Mouse (Mus musculus): Measurements from ENCODE around the gene Gramd4. TPM values are rescaled to one million over a fixed set of nuclear protein-coding genes. Genes with fewer than 3 reads are reported as not detected.

Gene Gramd4
- polyA plus RNA-seq, 1 experiment from 2014 or later: 8.9 TPM

DNA sequence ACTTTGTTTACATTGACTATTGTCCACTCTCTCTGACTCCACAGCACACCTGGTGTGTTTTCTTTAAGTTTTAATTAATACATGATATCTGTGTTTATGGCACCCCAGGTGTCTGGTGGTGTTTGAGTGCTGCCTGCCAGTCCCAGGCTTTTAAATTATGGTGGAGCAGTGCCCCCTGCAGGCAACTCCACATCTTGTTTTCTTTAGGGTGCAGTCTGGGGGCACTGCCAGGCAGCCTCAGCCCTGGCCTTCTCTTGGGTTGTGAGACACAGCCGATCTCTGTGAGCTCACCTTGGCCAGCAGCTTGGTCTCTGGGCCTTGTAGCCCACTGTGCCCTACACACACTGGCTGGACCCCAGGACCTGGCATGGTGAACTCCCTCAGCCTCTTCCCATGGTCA is 66.9 kb downstream of the Gramd4 start:
- no peak; the same call in 1 of the 2 replicates for ATAC-seq (ENCODE audit: low FRiP score)
- WGBS: 62% methylated on average over 1 of the region's 1 CpGs
- Histone ChIP-seq H3K9ac (ENCODE audit: low read length) (no peak overlapping the region), H3K4me2 (no peak overlapping the region), H3K36me3 (ENCODE audit: control insufficient read depth, insufficient read depth, low read length) (peaks cover 10% of the 10 kb centered on the region), H3K9me3 (ENCODE audit: control insufficient read depth, low read length) (no peaks in the 10 kb centered on the region), H3K4me3 (ENCODE audit: low read depth, low read length) (no peak overlapping the region), H3K4me1 (ENCODE audit: control insufficient read depth, insufficient read depth, low read length) (no peaks in the 10 kb centered on the region), H3K27me3 (ENCODE audit: control insufficient read depth, insufficient read depth, low read length) (no peaks in the 10 kb centered on the region), H3K27ac (ENCODE audit: low read depth, low read length) (no peak overlapping the region)
- peak; percentile 93 for DNase-seq (ENCODE audit: low spot score, missing footprints)

DNA sequence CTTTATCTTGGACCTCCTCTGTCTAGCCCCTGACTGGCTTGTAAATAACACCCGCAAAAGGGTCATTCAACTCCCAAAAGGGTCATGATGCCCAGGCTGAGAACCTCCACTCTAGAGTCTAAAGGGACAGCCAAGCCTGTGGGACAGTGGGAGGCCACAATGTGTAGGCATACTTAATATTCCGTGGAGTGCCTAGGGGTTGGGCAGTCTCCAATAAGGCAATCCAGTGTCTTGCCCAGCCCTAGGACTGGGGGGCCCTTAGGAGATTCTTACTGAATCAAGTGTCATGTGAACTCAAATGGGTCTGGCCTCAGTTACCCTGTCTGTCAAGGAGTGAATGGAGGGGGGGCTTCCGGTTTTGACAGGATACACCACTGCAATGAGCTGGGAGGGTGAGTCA is 71.5 kb downstream of the Gramd4 start:
- DNase-seq (ENCODE audit: low spot score, missing footprints): no peak
- no peak for ATAC-seq (ENCODE audit: low FRiP score)
- 92% methylated on average over 3 of the region's 3 CpGs for WGBS

DNA sequence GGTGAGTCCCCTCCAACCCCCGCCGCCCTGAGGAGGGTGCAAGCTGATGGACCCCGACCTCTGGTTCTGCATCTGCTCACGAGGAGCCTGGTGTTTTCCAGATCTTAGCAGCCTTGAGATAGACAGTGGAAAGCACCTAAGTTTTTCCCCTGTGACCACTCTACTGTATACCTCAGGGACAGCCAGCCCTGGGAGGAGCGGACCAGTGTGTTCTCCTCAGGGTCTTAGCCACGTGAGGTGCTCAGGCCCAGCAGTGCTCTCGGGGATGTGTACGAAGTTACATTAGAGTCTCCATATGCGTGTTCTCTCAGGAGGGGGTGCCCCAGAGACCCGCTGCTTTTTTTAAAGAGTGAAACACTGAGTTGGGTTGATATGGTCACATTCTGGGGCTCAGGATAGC is 73.2 kb downstream of the Gramd4 start:
- Histone ChIP-seq H3K4me1 (ENCODE audit: control insufficient read depth, insufficient read depth, low read length) (no peaks in the 10 kb centered on the region), H3K9ac (ENCODE audit: low read length) (no peak overlapping the region), H3K27me3 (ENCODE audit: control insufficient read depth, insufficient read depth, low read length) (no peaks in the 10 kb centered on the region), H3K36me3 (ENCODE audit: control insufficient read depth, insufficient read depth, low read length) (peaks cover 15% of the 10 kb centered on the region), H3K4me2 (no peak overlapping the region), H3K4me3 (ENCODE audit: low read depth, low read length) (no peak overlapping the region), H3K9me3 (ENCODE audit: control insufficient read depth, low read length) (no peaks in the 10 kb centered on the region), H3K27ac (ENCODE audit: low read depth, low read length) (no peak overlapping the region)
- no peak for ATAC-seq (ENCODE audit: low FRiP score)
- DNase-seq (ENCODE audit: low spot score, missing footprints): no peak
- WGBS: 93% methylated on average over 10 of the region's 10 CpGs

More for the DNA sequence above, 71.5 kb downstream of the Gramd4 start:
- Histone ChIP-seq H3K9me3 (ENCODE audit: control insufficient read depth, low read length) (no peaks in the 10 kb centered on the region), H3K4me2 (no peak overlapping the region), H3K27ac (ENCODE audit: low read depth, low read length) (no peak overlapping the region), H3K36me3 (ENCODE audit: control insufficient read depth, insufficient read depth, low read length) (peaks cover 15% of the 10 kb centered on the region), H3K27me3 (ENCODE audit: control insufficient read depth, insufficient read depth, low read length) (no peaks in the 10 kb centered on the region), H3K4me3 (ENCODE audit: low read depth, low read length) (no peak overlapping the region), H3K9ac (ENCODE audit: low read length) (no peak overlapping the region), H3K4me1 (ENCODE audit: control insufficient read depth, insufficient read depth, low read length) (no peaks in the 10 kb centered on the region)

DNA sequence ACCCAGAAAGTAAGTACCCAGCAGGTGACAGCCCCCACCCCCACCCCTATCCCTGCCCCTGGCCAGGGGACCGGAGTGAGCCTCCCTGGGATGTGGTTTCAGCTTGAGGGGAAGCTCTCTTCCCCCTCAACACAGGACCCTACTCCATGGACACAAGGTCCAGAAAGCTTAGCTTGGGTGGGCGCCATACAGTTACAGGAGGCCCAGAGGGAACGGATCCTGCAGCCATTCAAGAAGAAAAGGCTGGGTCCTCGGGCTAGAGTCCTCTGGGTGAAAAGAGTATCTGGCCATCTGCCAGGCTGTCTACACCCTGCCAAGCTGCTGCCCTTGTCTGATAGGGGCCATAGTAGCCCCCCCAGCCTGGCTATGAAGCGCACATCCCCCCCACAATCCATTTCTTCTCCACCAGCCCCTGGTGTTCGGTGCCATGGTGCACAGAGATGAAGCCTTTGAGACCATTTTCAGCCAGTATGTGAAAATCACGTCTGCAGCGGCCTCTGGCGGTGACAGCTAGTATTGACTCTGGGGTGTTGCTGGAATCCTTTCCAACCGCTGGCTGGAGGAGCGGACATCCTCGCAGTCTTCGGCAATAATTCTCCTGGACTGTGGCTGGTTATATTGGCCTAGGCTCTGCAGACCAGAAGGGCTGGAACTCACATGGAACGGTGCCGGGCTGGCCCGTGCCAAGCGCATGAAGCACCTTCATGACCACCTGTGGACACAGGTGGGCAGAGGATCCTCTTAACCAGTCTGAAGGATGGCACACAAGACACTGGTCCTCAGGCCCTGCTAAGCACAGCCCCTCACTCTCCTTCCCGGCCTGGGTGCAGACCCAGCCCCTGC is 77.7 kb downstream of the Gramd4 start:
- WGBS: 47% methylated on average over 18 of the region's 18 CpGs
- DNase-seq (ENCODE audit: low spot score, missing footprints) (peak; percentile 99), ATAC-seq (ENCODE audit: low FRiP score) (peak; percentile 56)
- Histone ChIP-seq H3K9me3 (ENCODE audit: control insufficient read depth, low read length) (no peaks in the 10 kb centered on the region), H3K27ac (ENCODE audit: low read depth, low read length) (no peak overlapping the region), H3K27me3 (ENCODE audit: control insufficient read depth, insufficient read depth, low read length) (no peaks in the 10 kb centered on the region), H3K9ac (ENCODE audit: low read length) (no peak overlapping the region), H3K4me2 (no peak overlapping the region), H3K4me3 (ENCODE audit: low read depth, low read length) (no peak overlapping the region), H3K4me1 (ENCODE audit: control insufficient read depth, insufficient read depth, low read length) (no peaks in the 10 kb centered on the region; the same call in 1 of the 2 replicates), H3K36me3 (ENCODE audit: control insufficient read depth, insufficient read depth, low read length) (peaks cover 6% of the 10 kb centered on the region)

DNA sequence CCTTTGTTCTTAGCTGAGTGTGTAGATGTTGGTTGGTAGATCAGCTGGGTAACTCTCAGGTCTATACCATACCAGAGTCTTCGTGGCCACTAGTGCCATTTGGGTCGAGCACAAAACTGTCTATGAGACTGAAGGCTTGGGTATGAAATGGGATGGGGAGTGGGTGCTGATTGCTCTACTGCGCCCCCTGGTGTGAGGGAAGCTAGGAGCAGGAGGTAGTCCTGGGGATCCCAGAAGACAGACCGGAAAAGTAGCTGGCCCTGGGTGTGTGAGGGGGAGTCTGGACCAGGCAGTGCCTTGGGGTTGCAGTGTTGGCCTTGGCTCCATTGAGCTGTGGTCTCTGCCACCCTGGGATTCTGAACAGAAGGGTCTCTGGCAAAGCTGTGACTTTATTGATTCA is 80.1 kb downstream of the Gramd4 start:
- Histone ChIP-seq H3K4me3 (ENCODE audit: low read depth, low read length) (no peak overlapping the region), H3K9me3 (ENCODE audit: control insufficient read depth, low read length) (no peaks in the 10 kb centered on the region), H3K36me3 (ENCODE audit: control insufficient read depth, insufficient read depth, low read length) (peaks cover 5% of the 10 kb centered on the region), H3K9ac (ENCODE audit: low read length) (no peak overlapping the region), H3K27ac (ENCODE audit: low read depth, low read length) (no peak overlapping the region), H3K27me3 (ENCODE audit: control insufficient read depth, insufficient read depth, low read length) (no peaks in the 10 kb centered on the region), H3K4me2 (no peak overlapping the region), H3K4me1 (ENCODE audit: control insufficient read depth, insufficient read depth, low read length) (no peaks in the 10 kb centered on the region; the same call in 1 of the 2 replicates)
- WGBS: 75% methylated on average over 4 of the region's 4 CpGs
- no peak for ATAC-seq (ENCODE audit: low FRiP score)
- peak; percentile 90 for DNase-seq (ENCODE audit: low spot score, missing footprints)

DNA sequence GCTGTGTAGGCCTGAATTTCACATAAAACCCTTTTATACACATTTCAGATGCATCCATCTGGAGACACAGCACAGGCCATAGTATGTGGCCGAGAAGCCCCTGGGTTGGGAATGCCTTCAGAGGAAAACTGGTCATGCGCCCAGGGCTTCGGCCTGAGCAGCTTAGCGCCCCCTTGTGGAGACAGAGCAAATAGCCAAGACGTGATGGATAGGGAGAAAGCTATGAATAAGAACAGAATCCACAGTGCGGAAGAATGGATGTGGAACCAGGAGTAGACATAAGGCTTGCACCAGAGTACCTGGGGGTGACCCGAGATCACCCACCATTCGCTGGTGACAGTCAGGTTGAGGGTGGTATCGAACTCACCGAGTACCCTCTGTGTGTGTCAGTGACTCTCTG is 82.8 kb downstream of the Gramd4 start:
- Histone ChIP-seq H3K27ac (ENCODE audit: low read depth, low read length) (no peak overlapping the region; the same call in 1 of the 2 replicates), H3K9me3 (ENCODE audit: control insufficient read depth, low read length) (no peaks in the 10 kb centered on the region), H3K36me3 (ENCODE audit: control insufficient read depth, insufficient read depth, low read length) (0 out of 2 replicates have a peak, but pooled peaks cover 3% of the 10 kb centered on the region), H3K27me3 (ENCODE audit: control insufficient read depth, insufficient read depth, low read length) (no peaks in the 10 kb centered on the region), H3K4me3 (ENCODE audit: low read depth, low read length) (no peak overlapping the region), H3K9ac (ENCODE audit: low read length) (0 out of 2 replicates have a peak overlapping the region, but pooled peaks have one; percentile 4), H3K4me2 (no peak overlapping the region), H3K4me1 (ENCODE audit: control insufficient read depth, insufficient read depth, low read length) (no peaks in the 10 kb centered on the region; the same call in 1 of the 2 replicates)
- DNase-seq (ENCODE audit: low spot score, missing footprints): peak; percentile 94
- ATAC-seq (ENCODE audit: low FRiP score): peak; percentile 51; the same call in 1 of the 2 replicates
- WGBS: 35% methylated on average over 10 of the region's 10 CpGs

DNA sequence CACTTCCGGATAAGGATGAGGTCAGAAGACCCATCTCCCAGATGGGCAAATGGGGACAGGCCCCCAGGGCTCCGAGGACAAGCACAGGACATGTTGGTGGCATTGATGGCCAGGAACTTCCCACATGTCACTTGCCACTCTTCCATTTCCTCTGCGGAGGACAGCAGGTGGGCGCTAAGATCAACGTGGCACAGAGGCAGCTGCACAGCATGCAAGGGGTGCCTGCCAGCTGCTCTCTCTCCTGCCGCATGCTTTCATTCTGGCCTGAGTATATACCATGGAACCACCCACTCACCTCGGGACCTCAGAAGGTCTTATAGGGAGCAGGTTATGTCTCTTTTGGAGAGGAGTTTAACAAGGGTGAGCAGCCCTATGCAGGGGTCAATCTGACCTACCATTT is 87.1 kb downstream of the Gramd4 start:
- H3K27me3 ChIP-seq (ENCODE audit: control insufficient read depth, insufficient read depth, low read length): no peaks in the 10 kb centered on the region
- no peaks in the 10 kb centered on the region for H3K9me3 ChIP-seq (ENCODE audit: control insufficient read depth, low read length)
- WGBS: 84% methylated on average over 7 of the region's 7 CpGs
- no peak overlapping the region for H3K9ac ChIP-seq (ENCODE audit: low read length)
- H3K36me3 ChIP-seq (ENCODE audit: control insufficient read depth, insufficient read depth, low read length): 0 out of 2 replicates have a peak, but pooled peaks cover 3% of the 10 kb centered on the region
- H3K4me2 ChIP-seq: no peak overlapping the region
- H3K4me3 ChIP-seq (ENCODE audit: low read depth, low read length): no peak overlapping the region
- no peak overlapping the region for H3K27ac ChIP-seq (ENCODE audit: low read depth, low read length)
- peak; percentile 14 for DNase-seq (ENCODE audit: low spot score, missing footprints)
- no peaks in the 10 kb centered on the region; the same call in 1 of the 2 replicates for H3K4me1 ChIP-seq (ENCODE audit: control insufficient read depth, insufficient read depth, low read length)
- no peak for ATAC-seq (ENCODE audit: low FRiP score)

DNA sequence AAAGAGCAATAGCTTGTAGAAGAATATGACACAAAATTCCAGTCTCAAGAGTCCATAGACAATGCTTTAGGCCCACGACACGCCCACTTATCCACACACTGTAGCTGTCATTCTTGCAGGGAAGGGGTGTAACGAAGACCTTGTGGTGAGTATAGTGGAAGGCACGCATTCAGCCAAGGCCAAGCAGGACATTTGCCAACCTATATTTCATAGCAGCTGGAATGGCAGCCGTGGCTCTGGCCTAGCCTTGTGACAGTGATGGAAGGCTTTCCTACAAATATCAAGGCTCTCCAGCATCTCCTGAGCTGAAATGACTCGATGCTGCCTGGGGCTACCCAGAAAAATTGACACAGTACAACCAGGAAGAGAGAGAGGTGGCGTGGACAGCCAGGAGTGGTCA is 87.6 kb downstream of the Gramd4 start:
- ATAC-seq (ENCODE audit: low FRiP score) (no peak), DNase-seq (ENCODE audit: low spot score, missing footprints) (no peak)
- H3K36me3 ChIP-seq (ENCODE audit: control insufficient read depth, insufficient read depth, low read length): 0 out of 2 replicates have a peak, but pooled peaks cover 3% of the 10 kb centered on the region
- no peaks in the 10 kb centered on the region; the same call in 1 of the 2 replicates for H3K4me1 ChIP-seq (ENCODE audit: control insufficient read depth, insufficient read depth, low read length)
- H3K9ac ChIP-seq (ENCODE audit: low read length): no peak overlapping the region
- no peak overlapping the region for H3K4me3 ChIP-seq (ENCODE audit: low read depth, low read length)
- H3K9me3 ChIP-seq (ENCODE audit: control insufficient read depth, low read length): no peaks in the 10 kb centered on the region
- H3K27ac ChIP-seq (ENCODE audit: low read depth, low read length): no peak overlapping the region
- H3K4me2 ChIP-seq: no peak overlapping the region
- 92% methylated on average over 7 of the region's 7 CpGs for WGBS
- no peaks in the 10 kb centered on the region for H3K27me3 ChIP-seq (ENCODE audit: control insufficient read depth, insufficient read depth, low read length)

DNA sequence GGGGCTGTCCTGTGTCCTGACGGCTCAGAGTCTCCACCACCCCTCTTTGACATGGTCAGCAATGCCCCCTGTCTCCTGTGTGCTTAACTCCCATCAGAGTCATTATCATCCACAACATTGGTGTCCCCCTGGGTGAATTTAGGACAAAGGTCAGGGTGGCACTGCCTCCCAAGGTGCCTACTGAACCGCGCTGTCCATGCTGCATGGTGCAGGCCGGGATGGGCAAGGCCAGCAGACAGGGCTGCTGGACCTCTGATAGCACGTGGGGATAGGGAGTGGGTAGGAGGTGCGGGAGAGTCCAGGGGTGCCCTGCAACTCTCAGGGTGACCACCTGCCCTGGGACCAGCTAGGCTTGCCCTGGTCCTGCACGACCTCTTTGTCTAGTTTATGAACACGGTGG is 89.4 kb downstream of the Gramd4 start:
- Histone ChIP-seq H3K4me2 (no peak overlapping the region), H3K27me3 (ENCODE audit: control insufficient read depth, insufficient read depth, low read length) (no peaks in the 10 kb centered on the region), H3K4me1 (ENCODE audit: control insufficient read depth, insufficient read depth, low read length) (no peaks in the 10 kb centered on the region), H3K27ac (ENCODE audit: low read depth, low read length) (no peak overlapping the region), H3K36me3 (ENCODE audit: control insufficient read depth, insufficient read depth, low read length) (0 out of 2 replicates have a peak, but pooled peaks cover 3% of the 10 kb centered on the region), H3K9me3 (ENCODE audit: control insufficient read depth, low read length) (no peaks in the 10 kb centered on the region), H3K4me3 (ENCODE audit: low read depth, low read length) (no peak overlapping the region), H3K9ac (ENCODE audit: low read length) (no peak overlapping the region)
- ATAC-seq (ENCODE audit: low FRiP score): no peak
- WGBS: 89% methylated on average over 8 of the region's 8 CpGs
- no peak for DNase-seq (ENCODE audit: low spot score, missing footprints)

Data from midbrain, embryonic 11.5 days (tissue).